Mouse (Mus musculus): ENCODE measurements at regions not wholly inside any gene's neighbourhood (a gene's known extent, or its start where the extent isn't known, plus 50 kb on each side); places are given as distances from the start of the nearest gene placed in this dataset.
A peak's percentile ranks its signal among the peaks of the same experiment; 100 is the strongest.

GRCm38 (mm10) chr1:166812072-166812461 lies 130.4 kb upstream of the Fmo9 start:
- H3K9ac ChIP-seq = no peak overlapping the region
- H3K4me2 ChIP-seq = no peak overlapping the region
- ATAC-seq (ENCODE audit: borderline replicate concordance, extremely low read depth, low FRiP score, low TSS enrichment) = no peak
- no peaks in the 10 kb centered on the region for H3K4me1 ChIP-seq
- H3K36me3 ChIP-seq = no peaks in the 10 kb centered on the region
- H3K9me3 ChIP-seq = no peaks in the 10 kb centered on the region
- WGBS = 78% methylated on average over 7 of the region's 7 CpGs
- no peak overlapping the region for H3K4me3 ChIP-seq
- no peaks in the 10 kb centered on the region; the same call in 1 of the 2 replicates for H3K27me3 ChIP-seq
- H3K27ac ChIP-seq = no peak overlapping the region

GRCm38 (mm10) chr1:166812920-166813439 lies 131.3 kb upstream of the Fmo9 start:
- Histone ChIP-seq H3K36me3 (no peaks in the 10 kb centered on the region), H3K4me1 (no peaks in the 10 kb centered on the region), H3K9me3 (no peaks in the 10 kb centered on the region), H3K27ac (no peak overlapping the region), H3K4me3 (no peak overlapping the region), H3K4me2 (no peak overlapping the region), H3K9ac (no peak overlapping the region), H3K27me3 (no peaks in the 10 kb centered on the region; the same call in 1 of the 2 replicates)
- ATAC-seq (ENCODE audit: borderline replicate concordance, extremely low read depth, low FRiP score, low TSS enrichment) = no peak
- 76% methylated on average over 7 of the region's 7 CpGs for WGBS

DNA sequence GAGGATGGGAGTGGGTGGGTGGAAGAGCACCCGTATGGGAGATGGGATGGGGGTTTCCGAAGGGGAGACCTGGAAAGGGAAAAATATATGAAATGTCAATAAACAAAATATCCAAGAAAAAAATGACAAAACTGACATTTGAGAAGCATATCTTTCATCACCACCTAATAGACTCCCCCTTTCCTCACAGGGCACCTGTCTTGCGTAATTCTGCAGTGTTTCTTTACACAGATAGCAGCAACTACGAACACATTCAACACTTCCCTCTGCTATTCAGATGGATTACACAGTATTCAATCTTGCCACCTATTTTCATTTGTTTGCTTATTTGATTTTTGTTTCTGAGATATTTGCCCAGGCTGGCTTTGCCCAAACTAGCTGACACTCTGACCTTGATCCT lies 136.3 kb upstream of the Fmo9 start:
- no peak overlapping the region for H3K9ac ChIP-seq
- H3K27ac ChIP-seq = no peak overlapping the region
- H3K9me3 ChIP-seq = no peaks in the 10 kb centered on the region
- 80% methylated on average over 4 of the region's 4 CpGs for WGBS
- no peaks in the 10 kb centered on the region; the same call in 1 of the 2 replicates for H3K27me3 ChIP-seq
- no peak overlapping the region for H3K4me3 ChIP-seq
- H3K4me2 ChIP-seq = no peak overlapping the region
- no peaks in the 10 kb centered on the region for H3K4me1 ChIP-seq
- no peak for ATAC-seq (ENCODE audit: borderline replicate concordance, extremely low read depth, low FRiP score, low TSS enrichment)
- no peaks in the 10 kb centered on the region for H3K36me3 ChIP-seq

DNA sequence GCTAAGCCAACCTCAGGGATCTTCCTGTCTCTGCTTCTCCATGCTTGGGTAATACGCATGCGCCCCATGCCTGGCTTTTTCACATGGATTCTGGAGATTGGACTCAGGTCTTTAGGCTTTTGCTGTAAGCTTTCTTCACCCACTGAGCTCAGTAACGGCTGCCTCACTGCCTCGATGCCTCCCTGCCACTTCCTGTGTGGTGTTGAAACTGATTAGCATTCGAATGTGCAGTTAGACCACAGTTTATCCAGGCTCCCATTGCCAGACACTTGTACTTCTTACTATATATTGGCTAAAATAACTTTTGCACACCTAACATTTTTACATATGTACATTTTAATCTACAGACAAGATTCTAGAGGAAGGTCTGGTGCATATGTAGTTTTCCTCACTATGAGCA lies 137.0 kb upstream of the Fmo9 start:
- Histone ChIP-seq H3K27me3 (no peaks in the 10 kb centered on the region), H3K4me2 (no peak overlapping the region), H3K4me1 (no peaks in the 10 kb centered on the region), H3K9me3 (no peaks in the 10 kb centered on the region), H3K27ac (no peak overlapping the region), H3K9ac (no peak overlapping the region), H3K36me3 (no peaks in the 10 kb centered on the region), H3K4me3 (no peak overlapping the region)
- no peak for ATAC-seq (ENCODE audit: borderline replicate concordance, extremely low read depth, low FRiP score, low TSS enrichment)
- WGBS = 70% methylated on average over 5 of the region's 5 CpGs

DNA sequence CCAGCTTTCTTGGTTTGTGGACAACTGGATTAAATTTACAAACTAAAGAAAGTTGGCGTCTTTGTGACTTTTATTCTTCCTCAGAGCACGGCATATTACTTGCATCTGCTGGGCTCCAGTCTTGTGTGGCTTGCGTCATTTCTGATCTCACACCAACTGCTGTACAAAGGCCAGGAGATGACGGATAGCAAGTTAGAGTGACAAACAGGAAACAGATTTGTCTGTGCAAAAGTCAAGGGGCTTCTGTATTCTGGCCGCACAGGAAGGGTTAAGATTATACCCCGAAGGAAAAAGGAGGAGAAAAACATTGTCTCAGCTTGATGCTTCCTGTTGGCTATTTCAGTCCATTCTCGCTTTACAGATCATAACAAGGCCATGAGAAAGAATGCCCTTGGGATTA lies 137.8 kb upstream of the Fmo9 start:
- no peak for ATAC-seq (ENCODE audit: borderline replicate concordance, extremely low read depth, low FRiP score, low TSS enrichment)
- no peaks in the 10 kb centered on the region for H3K36me3 ChIP-seq
- WGBS = 48% methylated on average over 7 of the region's 7 CpGs
- no peak overlapping the region for H3K4me3 ChIP-seq
- 0 out of 2 replicates have a peak overlapping the region, but pooled peaks have one; percentile 33 for H3K27ac ChIP-seq
- H3K27me3 ChIP-seq = no peaks in the 10 kb centered on the region
- H3K4me2 ChIP-seq = no peak overlapping the region
- no peaks in the 10 kb centered on the region for H3K9me3 ChIP-seq
- no peak overlapping the region for H3K9ac ChIP-seq
- H3K4me1 ChIP-seq = no peaks in the 10 kb centered on the region

- Histone ChIP-seq H3K27me3 (no peaks in the 10 kb centered on the region), H3K9me3 (no peaks in the 10 kb centered on the region), H3K4me1 (no peaks in the 10 kb centered on the region), H3K4me2 (no peak overlapping the region), H3K36me3 (no peaks in the 10 kb centered on the region), H3K4me3 (no peak overlapping the region), H3K9ac (no peak overlapping the region), H3K27ac (peak overlapping the region; percentile 9; the same call in 1 of the 2 replicates)
- no peak for ATAC-seq (ENCODE audit: borderline replicate concordance, extremely low read depth, low FRiP score, low TSS enrichment)
- 88% methylated on average over 5 of the region's 5 CpGs for WGBS
These were observed 138.4 kb upstream of the Fmo9 start for GRCm38 (mm10) chr1:166820050-166820449.

GRCm38 (mm10) chr1:166821146-166821545 lies 139.5 kb upstream of the Fmo9 start:
- Histone ChIP-seq H3K9ac (no peak overlapping the region), H3K4me2 (no peak overlapping the region), H3K4me1 (no peaks in the 10 kb centered on the region), H3K36me3 (no peaks in the 10 kb centered on the region), H3K4me3 (no peak overlapping the region), H3K27ac (no peak overlapping the region), H3K9me3 (no peaks in the 10 kb centered on the region), H3K27me3 (no peaks in the 10 kb centered on the region)
- ATAC-seq (ENCODE audit: borderline replicate concordance, extremely low read depth, low FRiP score, low TSS enrichment) = no peak
- WGBS = 34% methylated on average over 3 of the region's 3 CpGs

DNA sequence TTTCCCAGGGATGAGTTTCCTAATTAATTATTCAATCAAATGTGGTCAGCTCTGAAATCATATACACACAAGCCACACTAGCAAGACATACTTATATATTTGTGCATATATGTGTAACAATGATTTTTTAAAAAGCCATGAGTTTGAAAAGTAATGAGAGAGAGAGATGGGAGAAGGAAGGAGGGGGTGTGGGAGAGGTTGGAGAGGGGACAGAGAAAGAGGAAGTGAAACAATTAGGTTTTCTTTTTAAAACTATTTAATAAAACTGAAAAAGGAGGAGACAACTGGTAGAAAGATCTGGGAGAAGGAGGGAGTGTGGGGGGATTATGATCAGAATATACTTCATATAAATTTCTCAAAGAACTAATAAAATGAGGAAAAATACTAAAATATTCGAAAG lies 155.7 kb upstream of the Fmo9 start:
- H3K4me2 ChIP-seq = no peak overlapping the region
- H3K27ac ChIP-seq = no peak overlapping the region
- 61% methylated on average over 1 of the region's 1 CpGs for WGBS
- no peaks in the 10 kb centered on the region for H3K4me1 ChIP-seq
- no peaks in the 10 kb centered on the region for H3K36me3 ChIP-seq
- H3K9me3 ChIP-seq = no peaks in the 10 kb centered on the region
- no peak overlapping the region for H3K9ac ChIP-seq
- H3K4me3 ChIP-seq = no peak overlapping the region
- no peak for ATAC-seq (ENCODE audit: borderline replicate concordance, extremely low read depth, low FRiP score, low TSS enrichment)
- H3K27me3 ChIP-seq = no peaks in the 10 kb centered on the region

DNA sequence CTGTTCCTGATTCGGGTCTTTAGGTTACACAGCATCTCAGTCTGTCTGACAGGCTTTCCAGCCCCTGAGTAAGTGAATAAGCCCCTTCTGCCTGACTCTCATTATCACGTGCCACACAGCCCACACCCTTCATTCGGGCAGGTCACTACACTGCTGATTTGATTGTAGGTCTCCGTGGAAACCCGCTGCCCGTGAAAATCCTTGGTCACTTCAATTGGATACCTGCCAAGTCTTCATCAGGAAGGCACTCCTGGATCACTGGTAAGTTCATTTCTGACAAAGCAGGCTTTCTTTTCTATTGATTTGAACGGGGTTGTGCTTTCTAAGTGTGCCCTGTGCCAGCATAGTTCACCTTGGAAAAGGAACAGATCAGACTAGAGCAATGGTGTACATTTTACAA lies 158.2 kb upstream of the Fmo9 start:
- no peak overlapping the region for H3K4me2 ChIP-seq
- 15% methylated on average over 7 of the region's 7 CpGs for WGBS
- H3K9ac ChIP-seq = no peak overlapping the region
- no peak overlapping the region for H3K4me3 ChIP-seq
- H3K4me1 ChIP-seq = no peaks in the 10 kb centered on the region
- no peaks in the 10 kb centered on the region for H3K27me3 ChIP-seq
- H3K27ac ChIP-seq = no peak overlapping the region
- no peaks in the 10 kb centered on the region for H3K9me3 ChIP-seq
- no peak for ATAC-seq (ENCODE audit: borderline replicate concordance, extremely low read depth, low FRiP score, low TSS enrichment)
- H3K36me3 ChIP-seq = no peaks in the 10 kb centered on the region

DNA sequence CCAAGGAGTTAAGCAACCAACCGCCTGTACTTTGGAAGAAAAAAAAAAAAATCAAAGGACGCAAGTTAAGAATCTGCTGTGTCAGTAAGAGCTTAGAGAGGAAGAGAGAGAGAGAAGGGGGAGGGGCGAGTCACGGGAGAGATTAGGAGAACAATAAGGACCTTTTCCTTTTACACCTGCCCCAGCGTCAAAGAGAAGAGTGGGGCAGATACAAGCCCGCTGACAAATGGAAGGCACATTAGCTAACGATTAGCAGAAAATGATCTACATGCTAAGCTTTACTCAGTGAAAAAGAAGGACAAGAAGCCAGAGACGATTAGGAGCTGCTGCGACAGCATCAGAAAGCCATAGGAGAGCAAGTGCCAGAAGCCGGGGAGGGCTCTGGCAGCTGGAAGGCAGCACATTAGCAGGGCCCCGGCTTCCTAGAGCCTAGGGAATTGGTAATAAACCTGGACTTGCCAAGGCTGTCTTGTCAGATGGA lies 157.8 kb upstream of the Fam78b start:
- H3K9me3 ChIP-seq = no peaks in the 10 kb centered on the region
- H3K9ac ChIP-seq = no peak overlapping the region
- no peak for ATAC-seq (ENCODE audit: borderline replicate concordance, extremely low read depth, low FRiP score, low TSS enrichment)
- WGBS = 2% methylated on average over 11 of the region's 11 CpGs
- no peak overlapping the region for H3K4me3 ChIP-seq
- H3K36me3 ChIP-seq = no peaks in the 10 kb centered on the region
- H3K27ac ChIP-seq = no peak overlapping the region
- peaks cover 7% of the 10 kb centered on the region for H3K4me1 ChIP-seq
- peak overlapping the region; percentile 26 for H3K4me2 ChIP-seq
- no peaks in the 10 kb centered on the region for H3K27me3 ChIP-seq

- H3K4me2 ChIP-seq = no peak overlapping the region
- H3K27me3 ChIP-seq = no peaks in the 10 kb centered on the region
- no peak overlapping the region for H3K9ac ChIP-seq
- no peak overlapping the region for H3K27ac ChIP-seq
- H3K4me3 ChIP-seq = no peak overlapping the region
- H3K9me3 ChIP-seq = no peaks in the 10 kb centered on the region
- H3K4me1 ChIP-seq = peaks cover 7% of the 10 kb centered on the region
- no peaks in the 10 kb centered on the region for H3K36me3 ChIP-seq
- WGBS = 75% methylated on average over 5 of the region's 5 CpGs
- ATAC-seq (ENCODE audit: borderline replicate concordance, extremely low read depth, low FRiP score, low TSS enrichment) = no peak
These were observed 154.7 kb upstream of the Fam78b start for GRCm38 (mm10) chr1:166846566-166846965.

DNA sequence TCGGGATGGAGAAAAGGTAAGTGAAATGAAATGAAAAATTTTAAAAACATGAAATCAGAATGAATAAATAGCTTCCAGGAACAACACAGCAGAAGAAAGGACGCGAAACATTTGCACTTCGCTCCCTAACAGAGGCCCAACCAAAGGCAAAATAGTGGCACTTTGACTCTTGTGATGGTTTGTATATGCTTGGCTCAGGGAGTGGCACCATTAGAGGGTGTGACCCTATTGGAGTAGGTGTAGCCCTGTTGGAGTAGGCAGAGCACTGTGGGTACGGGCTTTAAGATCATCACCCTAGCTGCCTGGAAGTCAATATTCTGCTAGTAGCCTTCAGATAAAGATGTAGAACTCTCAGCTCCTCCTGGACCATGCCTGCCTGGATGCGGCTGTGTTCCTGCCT lies 154.0 kb upstream of the Fam78b start:
- ATAC-seq (ENCODE audit: borderline replicate concordance, extremely low read depth, low FRiP score, low TSS enrichment) = no peak
- Histone ChIP-seq H3K9me3 (no peaks in the 10 kb centered on the region), H3K36me3 (no peaks in the 10 kb centered on the region), H3K4me1 (peaks cover 7% of the 10 kb centered on the region), H3K4me3 (no peak overlapping the region), H3K27ac (no peak overlapping the region), H3K27me3 (no peaks in the 10 kb centered on the region), H3K9ac (no peak overlapping the region), H3K4me2 (no peak overlapping the region)
- WGBS = 84% methylated on average over 6 of the region's 6 CpGs

DNA sequence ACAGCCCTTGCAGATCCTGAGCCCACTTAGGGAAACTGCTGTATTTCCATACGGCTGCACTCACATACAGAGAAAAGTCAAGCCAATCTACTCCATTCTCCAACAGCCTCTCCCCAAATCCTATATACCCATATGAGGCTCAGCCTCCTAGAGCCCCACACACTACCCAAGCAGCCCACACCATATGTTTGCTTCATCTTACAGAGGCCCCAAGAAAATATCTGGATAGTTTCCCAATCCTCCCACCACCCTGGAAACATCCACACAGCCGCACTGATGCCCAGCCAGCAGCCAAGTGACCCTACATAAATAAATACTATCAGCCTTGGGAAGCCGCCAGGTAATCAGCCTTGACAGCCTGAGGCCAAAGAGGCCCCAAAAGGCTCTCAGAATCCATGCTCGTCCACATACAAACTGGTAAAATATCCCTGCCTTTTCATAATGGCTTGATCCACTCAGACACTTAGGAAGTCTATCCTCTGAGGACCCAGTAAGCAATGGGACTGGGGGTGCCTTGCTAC lies 153.1 kb upstream of the Fam78b start:
- H3K9me3 ChIP-seq = no peaks in the 10 kb centered on the region
- ATAC-seq (ENCODE audit: borderline replicate concordance, extremely low read depth, low FRiP score, low TSS enrichment) = peak; percentile 72; the same call in 1 of the 2 replicates

More for the DNA sequence above, 153.1 kb upstream of the Fam78b start:
- no peak overlapping the region for H3K9ac ChIP-seq
- H3K4me2 ChIP-seq = no peak overlapping the region
- no peaks in the 10 kb centered on the region for H3K27me3 ChIP-seq
- no peak overlapping the region for H3K27ac ChIP-seq
- H3K36me3 ChIP-seq = no peaks in the 10 kb centered on the region
- H3K4me3 ChIP-seq = no peak overlapping the region
- H3K4me1 ChIP-seq = peaks cover 7% of the 10 kb centered on the region
- WGBS = 32% methylated on average over 4 of the region's 4 CpGs

Data from lung, embryonic 15.5 days (tissue).